Mouse (Mus musculus) hindbrain, embryonic 15.5 days (tissue): Measurements from ENCODE around the gene Htr3b. TPM values are rescaled to one million over a fixed set of nuclear protein-coding genes. Genes with fewer than 3 reads are reported as not detected.
A peak's percentile ranks its signal among the peaks of the same experiment; 100 is the strongest.
"Not testable (repeated sequence)": the region's sequence is repeated elsewhere in the genome, so short reads cannot be mapped to it uniquely, and the experiment has no call there.

Experiments
- ATAC-seq: fragments of 200-750 bp; cut with Nextera tagmentation; 2 replicates; pipeline ENCODE4 v1.8.0; 2017; ENCODE audit warnings: low read depth, moderate number of reproducible peaks, moderate TSS enrichment; ENCODE audit not compliant: low FRiP score
- H3K27ac ChIP-seq: fragments of 300-500 bp; sonication (generic); replicated peaks from 2 replicates; pipeline ENCODE4 v1.5.1; 2015; ENCODE audit warnings: mild to moderate bottlenecking, inconsistent platforms
- H3K27me3 ChIP-seq: fragments of 300-500 bp; sonication (generic); 2 replicates; pipeline ENCODE4 v1.6.1; 2015; ENCODE audit warnings: control low read depth, inconsistent platforms
- H3K36me3 ChIP-seq: fragments of 300-500 bp; sonication (generic); 2 replicates; pipeline ENCODE4 v1.6.1; 2015; ENCODE audit warnings: control low read depth, inconsistent platforms
- H3K4me1 ChIP-seq: fragments of 300-500 bp; sonication (generic); replicated peaks from 2 replicates; pipeline ENCODE4 v1.6.1; 2015; ENCODE audit warnings: control low read depth, inconsistent platforms
- H3K4me2 ChIP-seq: fragments of 300-500 bp; sonication (generic); 2 replicates; pipeline ENCODE4 v1.6.1; 2015; ENCODE audit warnings: moderate library complexity, mild to moderate bottlenecking, inconsistent platforms
- H3K4me3 ChIP-seq: fragments of 300-500 bp; sonication (generic); 2 replicates; pipeline ENCODE4 v1.5.1; 2015; ENCODE audit warnings: mild to moderate bottlenecking, inconsistent platforms
- H3K9ac ChIP-seq: fragments of 300-500 bp; sonication (generic); 2 replicates; pipeline ENCODE4 v1.6.1; 2015; ENCODE audit warnings: inconsistent platforms
- H3K9me3 ChIP-seq: fragments of 300-500 bp; sonication (generic); 2 replicates; pipeline ENCODE4 v1.6.1; 2016; ENCODE audit warnings: control low read depth, inconsistent platforms
- WGBS: fragments of 180-500 bp; shearing (Covaris S2); methylation state at CpG from one replicate; pipeline ENCODE4 v1.1.7; 2015; 5-methylcytosine and 5-hydroxymethylcytosine counted together
- polyA plus RNA-seq: library from polyadenylated mRNA; unstranded; fragments of >200 nt; fragmentation: Nextera tagmentation; extraction: Ambion mirVana; gene quantifications from 2 replicates; pipeline ENCODE4 v1.2.1, GENCODE M21; 2015

Gene Htr3b
- 0.18 and 0.92 TPM in 2 replicates for polyA plus RNA-seq

- no peak within 1 kb of the TSS for H3K9ac ChIP-seq
- H3K36me3 ChIP-seq = no peaks in the 10 kb centered on the region
- 66% methylated on average over 7 of the region's 7 CpGs for WGBS
- H3K27ac ChIP-seq = no peak within 1 kb of the TSS
- peaks cover 8% of the 10 kb centered on the region; the same call in 1 of the 2 replicates for H3K4me1 ChIP-seq
- H3K4me2 ChIP-seq = no peak within 1 kb of the TSS
- no peak within 1 kb of the TSS for H3K4me3 ChIP-seq
- H3K9me3 ChIP-seq = no peaks in the 10 kb centered on the region
- ATAC-seq = no peak
- H3K27me3 ChIP-seq = no peaks in the 10 kb centered on the region
Measured at GRCm38 (mm10) chr9:48964587-48965040, at the start of gene Htr3b. Htr3b (minus strand) TSS chr9:48964990.

- 88% methylated on average over 6 of the region's 6 CpGs for WGBS
- no peak overlapping the region for H3K4me3 ChIP-seq
Measured at GRCm38 (mm10) chr9:48999256-48999655, 34.5 kb upstream of the Htr3b start.

GRCm38 (mm10) chr9:48995735-48996134, 30.9 kb upstream of the Htr3b start:
- H3K4me3 ChIP-seq = no peak overlapping the region
- H3K9ac ChIP-seq = no peak overlapping the region
- H3K4me2 ChIP-seq = no peak overlapping the region
- WGBS = 100% methylated on average over 1 of the region's 1 CpGs
- H3K9me3 ChIP-seq = no peaks in the 10 kb centered on the region
- ATAC-seq = no peak
- H3K27ac ChIP-seq = no peak overlapping the region
- no peaks in the 10 kb centered on the region; the same call in 1 of the 2 replicates for H3K4me1 ChIP-seq
- 0 out of 2 replicates have a peak, but pooled peaks cover 2% of the 10 kb centered on the region for H3K36me3 ChIP-seq
- H3K27me3 ChIP-seq = no peaks in the 10 kb centered on the region

More at GRCm38 (mm10) chr9:48999256-48999655, 34.5 kb upstream of the Htr3b start:
- H3K27ac ChIP-seq = no peak overlapping the region
- H3K9me3 ChIP-seq = no peaks in the 10 kb centered on the region
- peaks cover 24% of the 10 kb centered on the region for H3K36me3 ChIP-seq
- no peaks in the 10 kb centered on the region for H3K27me3 ChIP-seq
- H3K4me2 ChIP-seq = no peak overlapping the region
- no peaks in the 10 kb centered on the region for H3K4me1 ChIP-seq
- H3K9ac ChIP-seq = no peak overlapping the region
- no peak for ATAC-seq

GRCm38 (mm10) chr9:48994779-48995178, 30.0 kb upstream of the Htr3b start:
- H3K4me2 ChIP-seq = no peak overlapping the region
- H3K36me3 ChIP-seq = no peaks in the 10 kb centered on the region
- H3K9ac ChIP-seq = no peak overlapping the region
- no peak for ATAC-seq
- no peaks in the 10 kb centered on the region for H3K9me3 ChIP-seq
- no peak overlapping the region for H3K4me3 ChIP-seq
- WGBS = 92% methylated on average over 7 of the region's 7 CpGs
- no peak overlapping the region for H3K27ac ChIP-seq
- no peaks in the 10 kb centered on the region for H3K27me3 ChIP-seq
- no peaks in the 10 kb centered on the region; the same call in 1 of the 2 replicates for H3K4me1 ChIP-seq

GRCm38 (mm10) chr9:48991671-48992070, 26.9 kb upstream of the Htr3b start:
- H3K27ac ChIP-seq = no peak overlapping the region
- H3K9me3 ChIP-seq = no peaks in the 10 kb centered on the region
- no peak overlapping the region for H3K4me3 ChIP-seq
- H3K36me3 ChIP-seq = no peaks in the 10 kb centered on the region
- no peaks in the 10 kb centered on the region for H3K27me3 ChIP-seq
- WGBS = 67% methylated on average over 5 of the region's 5 CpGs
- no peak overlapping the region for H3K4me2 ChIP-seq
- H3K9ac ChIP-seq = no peak overlapping the region
- peaks cover 12% of the 10 kb centered on the region for H3K4me1 ChIP-seq
- ATAC-seq = no peak

GRCm38 (mm10) chr9:48987201-48988101, 22.7 kb upstream of the Htr3b start:
- ATAC-seq = no peak
- no peak overlapping the region for H3K27ac ChIP-seq
- no peaks in the 10 kb centered on the region for H3K9me3 ChIP-seq
- H3K9ac ChIP-seq = no peak overlapping the region
- H3K4me1 ChIP-seq = peaks cover 28% of the 10 kb centered on the region
- H3K27me3 ChIP-seq = no peaks in the 10 kb centered on the region
- peak overlapping the region; percentile 87; the same call in 1 of the 2 replicates for H3K4me3 ChIP-seq
- H3K4me2 ChIP-seq = peak overlapping the region; percentile 68
- WGBS = 30% methylated on average over 12 of the region's 12 CpGs
- no peaks in the 10 kb centered on the region for H3K36me3 ChIP-seq

GRCm38 (mm10) chr9:48986616-48987141, 21.9 kb upstream of the Htr3b start:
- H3K4me3 ChIP-seq = peak overlapping the region; percentile 87; the same call in 1 of the 2 replicates
- no peaks in the 10 kb centered on the region for H3K36me3 ChIP-seq
- no peak overlapping the region for H3K9ac ChIP-seq
- no peaks in the 10 kb centered on the region for H3K27me3 ChIP-seq
- no peaks in the 10 kb centered on the region for H3K9me3 ChIP-seq
- WGBS = 22% methylated on average over 7 of the region's 7 CpGs
- no peak for ATAC-seq
- peak overlapping the region; percentile 68 for H3K4me2 ChIP-seq
- H3K4me1 ChIP-seq = peaks cover 28% of the 10 kb centered on the region
- H3K27ac ChIP-seq = no peak overlapping the region

GRCm38 (mm10) chr9:48985708-48986088, 20.9 kb upstream of the Htr3b start:
- peaks cover 28% of the 10 kb centered on the region for H3K4me1 ChIP-seq
- no peaks in the 10 kb centered on the region for H3K36me3 ChIP-seq
- H3K9ac ChIP-seq = peak overlapping the region; percentile 73
- peak overlapping the region; percentile 68 for H3K4me2 ChIP-seq
- H3K27me3 ChIP-seq = no peaks in the 10 kb centered on the region
- under 1% methylated on average over 20 of the region's 20 CpGs for WGBS
- H3K4me3 ChIP-seq = peak overlapping the region; percentile 87
- peak overlapping the region; percentile 86 for H3K27ac ChIP-seq
- no peaks in the 10 kb centered on the region for H3K9me3 ChIP-seq
- no peak for ATAC-seq

- H3K36me3 ChIP-seq = no peaks in the 10 kb centered on the region
- H3K4me1 ChIP-seq = peaks cover 28% of the 10 kb centered on the region
- H3K4me3 ChIP-seq = peak within 1 kb of the TSS; percentile 87
- peak within 1 kb of the TSS; percentile 68 for H3K4me2 ChIP-seq
- no peaks in the 10 kb centered on the region for H3K9me3 ChIP-seq
- H3K9ac ChIP-seq = peak within 1 kb of the TSS; percentile 73
- peak; percentile 95 for ATAC-seq
- H3K27me3 ChIP-seq = no peaks in the 10 kb centered on the region
- under 1% methylated on average over 85 of the region's 94 CpGs for WGBS
- H3K27ac ChIP-seq = peak within 1 kb of the TSS; percentile 86
Measured at GRCm38 (mm10) chr9:48984845-48985707, 20.3 kb upstream of the Htr3b start, which contains the start of gene Usp28. Usp28 (plus strand) TSS chr9:48985375.

GRCm38 (mm10) chr9:48984320-48984844, 19.6 kb upstream of the Htr3b start:
- Histone ChIP-seq H3K4me2 (peak overlapping the region; percentile 68), H3K27ac (peak overlapping the region; percentile 86), H3K9ac (peak overlapping the region; percentile 52), H3K9me3 (no peaks in the 10 kb centered on the region), H3K27me3 (no peaks in the 10 kb centered on the region), H3K36me3 (no peaks in the 10 kb centered on the region), H3K4me1 (peaks cover 28% of the 10 kb centered on the region), H3K4me3 (peak overlapping the region; percentile 87)
- WGBS = 33% methylated on average over 8 of the region's 8 CpGs
- ATAC-seq = 0 out of 2 replicates have a peak, but pooled peaks have one; percentile 1

- H3K9ac ChIP-seq, H3K27me3 ChIP-seq, H3K4me3 ChIP-seq, H3K9me3 ChIP-seq, H3K36me3 ChIP-seq, ATAC-seq, H3K27ac ChIP-seq, H3K4me2 ChIP-seq: not testable (repeated sequence)
- 92% methylated on average over 6 of the region's 6 CpGs for WGBS
- H3K4me1 ChIP-seq = peaks cover 28% of the 10 kb centered on the region
Measured at GRCm38 (mm10) chr9:48983801-48984200, 19.0 kb upstream of the Htr3b start.
